Mouse (Mus musculus) CH12.LX (cell line): ENCODE results near the gene Spag6. TPM values are rescaled to one million over a fixed set of nuclear protein-coding genes. Genes with fewer than 3 reads are reported as not detected.

Experiments
- DNase-seq: peaks from one replicate; pipeline ENCODE4 v3.0.0-alpha.2; 2013; ENCODE audit errors: extremely low read depth
- H3K27ac ChIP-seq: 2 replicates; pipeline ENCODE4 v1.5.1; 2012; ENCODE audit warnings: low read depth, mild to moderate bottlenecking, control low read depth, moderate library complexity; ENCODE audit not compliant: insufficient read depth
- H3K27me3 ChIP-seq: replicated peaks from 2 replicates; pipeline ENCODE3; 2012; ENCODE audit warnings: inconsistent platforms
- H3K36me3 ChIP-seq, 2 experiments: replicated peaks in 1 of 2; 2 replicates each; pipeline versions ENCODE3 to v1.6.1; 2012; ENCODE audit warnings: inconsistent platforms in 1 of 2, low read length in 1 of 2, mild to moderate bottlenecking in 1 of 2, mixed read lengths in 1 of 2, moderate library complexity in 1 of 2; ENCODE audit not compliant: control insufficient read depth in 1 of 2, insufficient read depth in 1 of 2
- H3K4me1 ChIP-seq, 2 experiments: 2 replicates each; pipeline ENCODE4 v1.6.1; 2012; ENCODE audit warnings: inconsistent platforms in 1 of 2, moderate library complexity in 1 of 2; ENCODE audit not compliant: insufficient read depth in 2 of 2, control insufficient read depth in 1 of 2
- H3K4me2 ChIP-seq: 2 replicates; pipeline ENCODE4 v1.6.1; 2012; ENCODE audit warnings: low read depth, mild to moderate bottlenecking, control low read depth; ENCODE audit not compliant: poor library complexity, insufficient read depth, severe bottlenecking
- H3K4me3 ChIP-seq, 3 experiments: fragments of 150-350 bp in 1 of 3; sonication (generic) in 1 of 3; replicated peaks in 1 of 3; 2 replicates each; pipeline versions ENCODE3 to v1.5.1; 2011 to 2012; ENCODE audit warnings: low read depth in 2 of 3, low read length in 2 of 3, mild to moderate bottlenecking in 2 of 3, moderate library complexity in 2 of 3, control low read depth in 1 of 3, improper control_type of control experiment in 1 of 3, inconsistent platforms in 1 of 3, mixed read lengths in 1 of 3; ENCODE audit not compliant: poor library complexity in 1 of 3
- H3K79me2 ChIP-seq: replicated peaks from 2 replicates; pipeline ENCODE4 v1.6.1; 2012; ENCODE audit warnings: mild to moderate bottlenecking, moderate library complexity; ENCODE audit not compliant: control insufficient read depth, poor library complexity, insufficient read depth, severe bottlenecking; ENCODE audit errors: extremely low read depth
- H3K9ac ChIP-seq: 2 replicates; pipeline ENCODE4 v1.6.1; 2012; ENCODE audit warnings: low read depth, mild to moderate bottlenecking, control low read depth, moderate library complexity; ENCODE audit not compliant: insufficient read depth
- H3K9me3 ChIP-seq: replicated peaks from 2 replicates; pipeline ENCODE3; 2012; ENCODE audit warnings: low read length, inconsistent platforms, mixed read lengths
- BHLHE40 ChIP-seq: IDR thresholded peaks from 2 replicates; pipeline ENCODE4 v1.6.1; 2011; ENCODE audit warnings: mild to moderate bottlenecking, low read depth, low read length, improper control_type of control experiment
- CTCF ChIP-seq, 2 experiments: IDR thresholded peaks in 1 of 2; conservative IDR thresholded peaks in 1 of 2; 2 replicates each; pipeline ENCODE4 v1.5.1; 2011 to 2012; ENCODE audit warnings: low read depth in 2 of 2, low read length in 2 of 2, improper control_type of control experiment in 1 of 2, inconsistent platforms in 1 of 2, mild to moderate bottlenecking in 1 of 2, moderate library complexity in 1 of 2
- EP300 ChIP-seq: IDR thresholded peaks from 2 replicates; pipeline ENCODE4 v1.6.1; 2011; ENCODE audit warnings: low read length, improper control_type of control experiment
- ETS1 ChIP-seq: conservative IDR thresholded peaks from 2 replicates; pipeline ENCODE4 v1.6.1; 2012; ENCODE audit warnings: low read depth, mild to moderate bottlenecking, inconsistent platforms, low read length, improper control_type of control experiment, moderate library complexity
- GABPA ChIP-seq: IDR thresholded peaks from 2 replicates; pipeline ENCODE4 v1.6.1; 2012; ENCODE audit warnings: low read depth, low read length, improper control_type of control experiment, inconsistent platforms; ENCODE audit not compliant: insufficient replicate concordance
- IRF4 ChIP-seq: IDR thresholded peaks from 2 replicates; pipeline ENCODE4 v1.6.1; 2014; ENCODE audit warnings: low read depth, mild to moderate bottlenecking, inconsistent platforms, low read length, improper control_type of control experiment
- JUND ChIP-seq: conservative IDR thresholded peaks from 2 replicates; pipeline ENCODE4 v1.6.1; 2011; ENCODE audit warnings: low read depth, low read length, improper control_type of control experiment
- MAFK ChIP-seq: IDR thresholded peaks from 2 replicates; pipeline ENCODE4 v1.6.1; 2011; ENCODE audit warnings: low read length, improper control_type of control experiment; ENCODE audit not compliant: insufficient replicate concordance
- MAX ChIP-seq: IDR thresholded peaks from 2 replicates; pipeline ENCODE4 v1.6.1; 2011; ENCODE audit warnings: low read length, improper control_type of control experiment
- MYC ChIP-seq: IDR thresholded peaks from 2 replicates; pipeline ENCODE4 v1.6.1; 2011; ENCODE audit warnings: low read depth, mild to moderate bottlenecking, improper control_type of control experiment, low read length
- NELFE ChIP-seq: IDR thresholded peaks from 2 replicates; pipeline ENCODE4 v1.6.1; 2011; ENCODE audit warnings: low read depth, low read length, improper control_type of control experiment
- PAX5 ChIP-seq: IDR thresholded peaks from 2 replicates; pipeline ENCODE4 v1.6.1; 2012; ENCODE audit warnings: low read length, inconsistent platforms, mixed read lengths
- POLR2A ChIP-seq: IDR thresholded peaks from 2 replicates; pipeline ENCODE4 v1.6.1; 2011; ENCODE audit warnings: low read depth, mild to moderate bottlenecking, improper control_type of control experiment, low read length
- POLR2AphosphoS2 ChIP-seq: IDR thresholded peaks from 2 replicates; pipeline ENCODE4 v1.6.1; 2011; ENCODE audit warnings: low read depth, low read length, improper control_type of control experiment
- RAD21 ChIP-seq: IDR thresholded peaks from 2 replicates; pipeline ENCODE4 v1.6.1; 2011; ENCODE audit warnings: low read depth, mild to moderate bottlenecking, low read length, improper control_type of control experiment, moderate library complexity
- RCOR1 ChIP-seq: conservative IDR thresholded peaks from 2 replicates; pipeline ENCODE4 v1.6.1; 2012; ENCODE audit warnings: low read depth, mild to moderate bottlenecking, inconsistent platforms, low read length, improper control_type of control experiment
- TBP ChIP-seq: conservative IDR thresholded peaks from 2 replicates; pipeline ENCODE4 v1.6.1; 2011; ENCODE audit warnings: low read depth, low read length, improper control_type of control experiment
- TCF12 ChIP-seq: IDR thresholded peaks from 2 replicates; pipeline ENCODE4 v1.6.1; 2014; ENCODE audit warnings: low read depth, mild to moderate bottlenecking, inconsistent platforms, low read length, improper control_type of control experiment
- USF1 ChIP-seq: IDR thresholded peaks from 2 replicates; pipeline ENCODE4 v1.6.1; 2014; ENCODE audit warnings: low read depth, mild to moderate bottlenecking, inconsistent platforms, low read length, improper control_type of control experiment
- USF2 ChIP-seq: conservative IDR thresholded peaks from 2 replicates; pipeline ENCODE4 v1.6.1; 2011; ENCODE audit warnings: low read depth, low read length, improper control_type of control experiment
- ZMIZ1 ChIP-seq: IDR thresholded peaks from 2 replicates; pipeline ENCODE4 v1.6.1; 2012; ENCODE audit warnings: low read depth, mild to moderate bottlenecking, inconsistent platforms, low read length, improper control_type of control experiment
- ZNF384 ChIP-seq: IDR thresholded peaks from 2 replicates; pipeline ENCODE4 v1.6.1; 2012; ENCODE audit warnings: low read depth, low read length, improper control_type of control experiment, inconsistent platforms
- dilution Hi-C: fragments of 300-500 bp; cut with MboI; formaldehyde crosslinking; loops from 2 replicates; pipeline ENCODE4 v1.14.3; 2020; ENCODE audit warnings: low sequenced_read_pairs; ENCODE audit not compliant: extremely low pct_unique_long_range_greater_than_20kb, extremely low pct_ligation_motif_present
- in situ Hi-C: fragments of 300-500 bp; cut with MboI; formaldehyde crosslinking; loops from 3 replicates; pipeline ENCODE4 v1.14.3; 2019; ENCODE audit warnings: low sequenced_read_pairs, low pct_ligation_motif_present, low pct_unique_long_range_greater_than_20kb, mixed read lengths
- polyA plus RNA-seq: library from polyadenylated mRNA; unstranded; fragments of >175 nt; gene quantifications from 2 replicates; pipeline ENCODE4 v1.2.1, GENCODE M21; 2012; ENCODE audit warnings: low read depth; ENCODE audit not compliant: insufficient read length
- total RNA-seq, 2 experiments: library from RNA; depleted of rRNA; stranded (reverse); fragments of 300-350 nt in 1 of 2; fragments of >200 nt in 1 of 2; gene quantifications; 2 replicates each; pipeline ENCODE4 v1.2.3; 2012 to 2014

Spag6 gene
- total and polyA plus RNA-seq, 3 experiments = 0.34 TPM; not detected in 2

GRCm38 (mm10) chr2:18718521-18718920, 24.7 kb downstream of the Spag6 start:
- no peak for TF ChIP-seq POLR2AphosphoS2
- no peak for TF ChIP-seq ZMIZ1
- no peak for TF ChIP-seq JUND
- TF ChIP-seq ETS1 = no peak
- no peak for TF ChIP-seq EP300
- no peak for TF ChIP-seq RAD21
- TF ChIP-seq MAX = no peak
- TF ChIP-seq POLR2A = no peak
- no peak for TF ChIP-seq IRF4
- TF ChIP-seq MAFK = no peak
- TF ChIP-seq ZNF384 = no peak
- TF ChIP-seq MYC = no peak
- no peak for TF ChIP-seq NELFE
- TF ChIP-seq TCF12 = no peak
- TF ChIP-seq USF2 = no peak
- no peak for TF ChIP-seq RCOR1
- TF ChIP-seq GABPA = no peak
- no peak for DNase-seq
- no peaks in the 10 kb centered on the region for H3K9me3 ChIP-seq
- H3K9ac ChIP-seq = no peak overlapping the region
- no peak overlapping the region for H3K4me2 ChIP-seq
- dilution Hi-C loops (no loop called here), in situ Hi-C loops (no loop called here)
- no peaks in the 10 kb centered on the region for H3K27me3 ChIP-seq
- H3K27ac ChIP-seq = no peak overlapping the region
- H3K79me2 ChIP-seq = no peaks in the 10 kb centered on the region
- H3K4me1 ChIP-seq = no peaks in the 10 kb centered on the region
- no peaks in the 10 kb centered on the region for H3K36me3 ChIP-seq
- H3K4me3 ChIP-seq = no peak overlapping the region

DNA sequence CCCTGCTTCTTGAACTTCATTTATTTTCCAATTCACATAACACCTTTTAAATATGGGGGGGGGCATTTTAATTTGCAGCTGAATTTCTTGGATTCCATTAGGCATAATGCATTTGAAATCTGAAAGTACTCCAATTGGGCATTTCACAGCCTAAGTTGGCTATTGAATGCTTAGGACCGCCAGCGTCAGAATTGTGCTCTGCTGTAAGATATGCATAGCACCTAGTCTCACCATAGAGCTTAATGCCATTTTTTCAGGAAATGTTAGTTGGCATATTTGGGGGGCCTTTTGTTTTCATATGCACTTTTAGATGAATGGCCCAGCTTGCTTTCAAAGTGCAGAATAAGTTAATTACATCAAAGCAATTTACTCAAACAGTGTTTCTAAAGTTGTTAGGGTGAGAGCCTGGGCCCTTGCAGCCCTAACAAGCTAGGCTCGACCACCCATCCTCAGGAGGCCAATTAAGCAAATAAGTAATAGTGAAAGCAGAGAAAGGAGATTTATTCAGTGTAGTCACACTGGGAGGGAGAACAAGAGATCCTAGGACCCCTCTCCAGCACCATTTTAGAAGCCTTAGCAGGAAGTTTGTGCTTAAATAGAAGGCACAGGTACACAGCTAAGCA, 28.5 kb downstream of the Spag6 start:
- H3K4me1 ChIP-seq = no peaks in the 10 kb centered on the region
- DNase-seq = no peak
- no peak overlapping the region for H3K4me2 ChIP-seq
- no peaks in the 10 kb centered on the region for H3K27me3 ChIP-seq
- dilution Hi-C loops (no loop called here), in situ Hi-C loops (no loop called here)
- no peaks in the 10 kb centered on the region for H3K36me3 ChIP-seq
- no peaks in the 10 kb centered on the region for H3K9me3 ChIP-seq
- H3K4me3 ChIP-seq = no peak overlapping the region
- no peak for TF ChIP-seq MYC
- no peak for TF ChIP-seq EP300
- no peak for TF ChIP-seq POLR2AphosphoS2
- TF ChIP-seq USF1 = no peak
- no peak for TF ChIP-seq TCF12
- TF ChIP-seq NELFE = no peak
- TF ChIP-seq POLR2A = no peak
- no peak for TF ChIP-seq PAX5
- no peak for TF ChIP-seq CTCF (conservative IDR thresholded peaks at IDR 0.05 in 1 of 2, IDR thresholded peaks at IDR 0.05 in 1 of 2; ENCODE audit: low read depth in 2 of 2, low read length in 2 of 2)
- no peak for TF ChIP-seq ETS1
- no peak for TF ChIP-seq BHLHE40
- no peak for TF ChIP-seq TBP
- TF ChIP-seq, all 38 proteins: peak for 0
- Histone ChIP-seq H3K9ac (no peak overlapping the region), H3K27ac (no peak overlapping the region), H3K79me2 (no peaks in the 10 kb centered on the region)
